Mouse (Mus musculus) neural tube, embryonic 11.5 days (tissue): ENCODE results near the gene Dchs2. TPM values are rescaled to one million over a fixed set of nuclear protein-coding genes. Genes with fewer than 3 reads are reported as not detected.

Source experiments
- ATAC-seq: fragments of 200-750 bp; cut with Nextera tagmentation; 2 replicates; pipeline ENCODE4 v1.8.0; 2017; ENCODE audit warnings: moderate number of reproducible peaks, mild to moderate bottlenecking, moderate TSS enrichment, moderate library complexity; ENCODE audit not compliant: insufficient read depth, low FRiP score, low TSS enrichment
- DNase-seq: peaks from one replicate; pipeline ENCODE4 v3.0.0-alpha.2; 2015; ENCODE audit warnings: low spot score
- H3K27ac ChIP-seq: fragments of 300-500 bp; sonication (generic); 2 replicates; pipeline ENCODE4 v1.5.1; 2014; ENCODE audit warnings: low read depth, mild to moderate bottlenecking, low read length
- H3K27me3 ChIP-seq: fragments of 300-500 bp; sonication (generic); 2 replicates; pipeline ENCODE4 v1.6.1; 2014; ENCODE audit warnings: mild to moderate bottlenecking, low read length, mixed read lengths; ENCODE audit not compliant: control insufficient read depth, insufficient read depth
- H3K36me3 ChIP-seq: fragments of 300-500 bp; sonication (generic); 2 replicates; pipeline ENCODE4 v1.6.1; 2014; ENCODE audit warnings: mild to moderate bottlenecking, low read length, moderate library complexity, mixed read lengths; ENCODE audit not compliant: control insufficient read depth, insufficient read depth
- H3K4me1 ChIP-seq: fragments of 300-500 bp; sonication (generic); 2 replicates; pipeline ENCODE4 v1.6.1; 2014; ENCODE audit warnings: low read length, mixed read lengths; ENCODE audit not compliant: control insufficient read depth, insufficient read depth
- H3K4me2 ChIP-seq: fragments of 300-500 bp; sonication (generic); 2 replicates; pipeline ENCODE4 v1.6.1; 2014; ENCODE audit warnings: low read depth, mild to moderate bottlenecking, moderate library complexity
- H3K4me3 ChIP-seq: fragments of 300-500 bp; sonication (generic); 2 replicates; pipeline ENCODE4 v1.5.1; 2014; ENCODE audit warnings: low read depth, low read length
- H3K9ac ChIP-seq: fragments of 300-500 bp; sonication (generic); 2 replicates; pipeline ENCODE4 v1.6.1; 2014; ENCODE audit warnings: mild to moderate bottlenecking, low read length
- H3K9me3 ChIP-seq: fragments of 300-500 bp; sonication (generic); 2 replicates; pipeline ENCODE4 v1.6.1; 2016; ENCODE audit warnings: low read length; ENCODE audit not compliant: control insufficient read depth
- WGBS: fragments of 180-500 bp; shearing (Covaris S2); extraction: QIAGEN DNeasy Blood & Tissue Kit; methylation state at CpG from one replicate; pipeline ENCODE4 v1.1.7; 2014; 5-methylcytosine and 5-hydroxymethylcytosine counted together
- polyA plus RNA-seq: library from polyadenylated mRNA; unstranded; fragments of >200 nt; fragmentation: Nextera tagmentation; extraction: Ambion mirVana; gene quantifications from 2 replicates; pipeline ENCODE4 v1.2.1, GENCODE M21; 2014

Gene Dchs2
- polyA plus RNA-seq, 1 experiment from 2014 or later, result 1.2 TPM

- ATAC-seq (no peak), DNase-seq (no peak)
- H3K27me3 ChIP-seq, result no peaks in the 10 kb centered on the region
- H3K4me2 ChIP-seq, result no peak overlapping the region
- 76% methylated on average over 3 of the region's 3 CpGs for WGBS
- H3K27ac ChIP-seq, result no peak overlapping the region
- H3K4me3 ChIP-seq, result no peak overlapping the region
- H3K9me3 ChIP-seq, result no peaks in the 10 kb centered on the region
- no peaks in the 10 kb centered on the region for H3K36me3 ChIP-seq
- H3K4me1 ChIP-seq, result no peaks in the 10 kb centered on the region
- H3K9ac ChIP-seq, result no peak overlapping the region
Observed at GRCm38 (mm10) chr3:83163676-83164075, 35.9 kb downstream of the Dchs2 start.

- Histone ChIP-seq H3K4me3 (no peak overlapping the region), H3K36me3 (no peaks in the 10 kb centered on the region), H3K4me1 (no peaks in the 10 kb centered on the region), H3K27me3 (no peaks in the 10 kb centered on the region), H3K9me3 (no peaks in the 10 kb centered on the region), H3K27ac (no peak overlapping the region), H3K4me2 (no peak overlapping the region), H3K9ac (no peak overlapping the region)
- 89% methylated on average over 5 of the region's 5 CpGs for WGBS
- DNase-seq (no peak), ATAC-seq (no peak)
Observed at GRCm38 (mm10) chr3:83185527-83185926, 57.8 kb downstream of the Dchs2 start.

- Histone ChIP-seq H3K4me1 (no peaks in the 10 kb centered on the region), H3K27ac (no peak overlapping the region), H3K36me3 (no peaks in the 10 kb centered on the region), H3K27me3 (no peaks in the 10 kb centered on the region), H3K9me3 (no peaks in the 10 kb centered on the region), H3K4me2 (no peak overlapping the region), H3K9ac (no peak overlapping the region), H3K4me3 (no peak overlapping the region)
- ATAC-seq (no peak), DNase-seq (no peak)
- WGBS, result 95% methylated on average over 2 of the region's 2 CpGs
Observed at GRCm38 (mm10) chr3:83191271-83191670, 63.5 kb downstream of the Dchs2 start.

- H3K9me3 ChIP-seq, result no peaks in the 10 kb centered on the region
- no peak overlapping the region for H3K27ac ChIP-seq
- ATAC-seq, result no peak
- no peaks in the 10 kb centered on the region for H3K36me3 ChIP-seq
- H3K4me3 ChIP-seq, result no peak overlapping the region
- H3K4me2 ChIP-seq, result no peak overlapping the region
- no peaks in the 10 kb centered on the region for H3K27me3 ChIP-seq
- DNase-seq, result no peak
- WGBS, result 69% methylated on average over 1 of the region's 1 CpGs
- no peak overlapping the region for H3K9ac ChIP-seq
- no peaks in the 10 kb centered on the region for H3K4me1 ChIP-seq
Observed at GRCm38 (mm10) chr3:83192401-83192800, 64.7 kb downstream of the Dchs2 start.

- no peaks in the 10 kb centered on the region for H3K36me3 ChIP-seq
- no peak overlapping the region for H3K27ac ChIP-seq
- H3K27me3 ChIP-seq, result no peaks in the 10 kb centered on the region
- 78% methylated on average over 5 of the region's 5 CpGs for WGBS
- no peak for ATAC-seq
- no peaks in the 10 kb centered on the region for H3K4me1 ChIP-seq
- H3K9ac ChIP-seq, result no peak overlapping the region
- no peaks in the 10 kb centered on the region for H3K9me3 ChIP-seq
- H3K4me2 ChIP-seq, result no peak overlapping the region
- H3K4me3 ChIP-seq, result no peak overlapping the region
- no peak for DNase-seq
Observed at GRCm38 (mm10) chr3:83194911-83195310, 67.2 kb downstream of the Dchs2 start.

- H3K9ac ChIP-seq, result no peak overlapping the region
- no peaks in the 10 kb centered on the region for H3K9me3 ChIP-seq
- no peak overlapping the region for H3K4me3 ChIP-seq
- H3K4me2 ChIP-seq, result no peak overlapping the region
- H3K4me1 ChIP-seq, result no peaks in the 10 kb centered on the region
- WGBS, result 77% methylated on average over 4 of the region's 4 CpGs
- no peaks in the 10 kb centered on the region for H3K27me3 ChIP-seq
- H3K36me3 ChIP-seq, result no peaks in the 10 kb centered on the region
- H3K27ac ChIP-seq, result no peak overlapping the region
- no peak for ATAC-seq
- DNase-seq, result no peak
Observed at GRCm38 (mm10) chr3:83201286-83201980, 73.7 kb downstream of the Dchs2 start.

- WGBS, result 62% methylated on average over 8 of the region's 8 CpGs
- no peak overlapping the region for H3K4me3 ChIP-seq
- H3K36me3 ChIP-seq, result no peaks in the 10 kb centered on the region
- H3K4me2 ChIP-seq, result no peak overlapping the region
- no peak for DNase-seq
- no peak overlapping the region for H3K27ac ChIP-seq
- no peaks in the 10 kb centered on the region for H3K9me3 ChIP-seq
- peaks cover 5% of the 10 kb centered on the region; the same call in 1 of the 2 replicates for H3K4me1 ChIP-seq
- H3K27me3 ChIP-seq, result no peaks in the 10 kb centered on the region
- H3K9ac ChIP-seq, result no peak overlapping the region
- ATAC-seq, result no peak
Observed at GRCm38 (mm10) chr3:83205073-83205668, 77.4 kb downstream of the Dchs2 start.

- no peaks in the 10 kb centered on the region for H3K36me3 ChIP-seq
- ATAC-seq (no peak), DNase-seq (peak; percentile 37)
- H3K4me1 ChIP-seq, result peaks cover 7% of the 10 kb centered on the region; the same call in 1 of the 2 replicates
- no peaks in the 10 kb centered on the region for H3K9me3 ChIP-seq
- no peaks in the 10 kb centered on the region for H3K27me3 ChIP-seq
- WGBS, result 58% methylated on average over 9 of the region's 9 CpGs
- no peak overlapping the region for H3K9ac ChIP-seq
- H3K4me3 ChIP-seq, result no peak overlapping the region
- no peak overlapping the region for H3K27ac ChIP-seq
- H3K4me2 ChIP-seq, result no peak overlapping the region
Observed at GRCm38 (mm10) chr3:83209646-83210045, 81.9 kb downstream of the Dchs2 start.

- WGBS, result 66% methylated on average over 4 of the region's 4 CpGs
- Histone ChIP-seq H3K9me3 (no peaks in the 10 kb centered on the region), H3K36me3 (no peaks in the 10 kb centered on the region), H3K9ac (no peak overlapping the region), H3K4me1 (peaks cover 7% of the 10 kb centered on the region; the same call in 1 of the 2 replicates), H3K4me3 (no peak overlapping the region), H3K27me3 (no peaks in the 10 kb centered on the region), H3K4me2 (no peak overlapping the region), H3K27ac (no peak overlapping the region)
- DNase-seq (no peak), ATAC-seq (no peak)
Observed at GRCm38 (mm10) chr3:83210210-83210609, 82.5 kb downstream of the Dchs2 start.
